Mouse (Mus musculus) megakaryocyte progenitor cell, adult 5-6 weeks (primary cell): Measurements from ENCODE around the gene Tatdn2. TPM values are rescaled to one million over a fixed set of nuclear protein-coding genes. Genes with fewer than 3 reads are reported as not detected.
"Not testable (repeated sequence)": the region's sequence is repeated elsewhere in the genome, so short reads cannot be mapped to it uniquely, and the experiment has no call there.

ENCODE experiments used
- ATAC-seq: replicated peaks from 2 replicates; pipeline ENCODE4 v1.8.0; 2016; ENCODE audit warnings: mild to moderate bottlenecking, moderate TSS enrichment, inconsistent platforms; ENCODE audit not compliant: poor library complexity
- total RNA-seq, 2 experiments: library from RNA; stranded (forward) in 1 of 2; stranded (reverse) in 1 of 2; fragments of 157-497, 149-512 nt in 1 of 2; fragments of 200-1000 nt in 1 of 2; gene quantifications; 2 replicates each; pipeline versions ENCODE4 v1.2.3 to v1.2.4; 2015 to 2017

Tatdn2 gene
- total RNA-seq, 2 experiments from 2014 or later: 21.3 to 108 TPM

GRCm38 (mm10) chr6:113669821-113670220, 27.0 kb upstream of the Tatdn2 start:
- no peak for ATAC-seq

GRCm38 (mm10) chr6:113672029-113672428, 24.8 kb upstream of the Tatdn2 start:
- not testable (repeated sequence) for ATAC-seq

- ATAC-seq: no peak
These were observed 23.9 kb upstream of the Tatdn2 start for GRCm38 (mm10) chr6:113672989-113673388.

GRCm38 (mm10) chr6:113675234-113675633, 21.6 kb upstream of the Tatdn2 start:
- ATAC-seq: no peak

- no peak for ATAC-seq
These were observed 20.9 kb upstream of the Tatdn2 start for GRCm38 (mm10) chr6:113675991-113676390.

- ATAC-seq: peak; percentile 72
These were observed 19.6 kb upstream of the Tatdn2 start for GRCm38 (mm10) chr6:113677070-113677734.

- ATAC-seq: no peak
These were observed 18.4 kb upstream of the Tatdn2 start for GRCm38 (mm10) chr6:113678246-113679012.

- peak; percentile 48 for ATAC-seq
These were observed 16.8 kb upstream of the Tatdn2 start for GRCm38 (mm10) chr6:113679993-113680566.

GRCm38 (mm10) chr6:113681271-113681670, 15.6 kb upstream of the Tatdn2 start:
- ATAC-seq: peak; percentile 86

GRCm38 (mm10) chr6:113683081-113683825, 13.6 kb upstream of the Tatdn2 start:
- ATAC-seq: no peak

GRCm38 (mm10) chr6:113686551-113687125, 10.2 kb upstream of the Tatdn2 start:
- ATAC-seq: no peak

GRCm38 (mm10) chr6:113690008-113690399, 6.8 kb upstream of the Tatdn2 start:
- ATAC-seq: no peak

- ATAC-seq: peak; percentile 81
These were observed 6.3 kb upstream of the Tatdn2 start for GRCm38 (mm10) chr6:113690400-113691083.

- ATAC-seq: peak; percentile 30
These were observed 5.8 kb upstream of the Tatdn2 start for GRCm38 (mm10) chr6:113691084-113691462.

- no peak; the same call in 1 of the 2 replicates for ATAC-seq
These were observed 4.2 kb upstream of the Tatdn2 start for GRCm38 (mm10) chr6:113692661-113693133.

- no peak for ATAC-seq
These were observed 3.5 kb upstream of the Tatdn2 start for GRCm38 (mm10) chr6:113693377-113693776.

GRCm38 (mm10) chr6:113695203-113695602, 1.6 kb upstream of the Tatdn2 start:
- ATAC-seq: no peak

- ATAC-seq: no peak
These were observed 989 bp upstream of the Tatdn2 start for GRCm38 (mm10) chr6:113695766-113696355.
